ENCODE assay signal across 10 mouse cellular contexts in genomic region chr8:124990923-124991667, GRCm38 (mm10). TPM values are rescaled to one million over a fixed set of nuclear protein-coding genes. Genes with fewer than 3 reads are reported as not detected.
DNase-seq lines count a peak whose midpoint lies in the region; ATAC-seq and TF ChIP-seq lines count a peak whose summit lies in the region.
"Had no signal": no experiment of that assay in that cellular context is flagged by ENCODE, and none has a peak within 500 bp of the region (broad histone marks: within the 10 kb centered on the region; RNA-seq: fewer than 3 reads in every experiment).

No protein-coding gene starts in this region.

- H3K9me3 ChIP-seq in heart, embryonic 11.5 days (replicated peaks; ENCODE audit: control insufficient read depth, low read length), result no peaks in the 10 kb centered on the region
- H3K9me3 ChIP-seq in midbrain, postnatal 0 days (ENCODE audit: low read length), result no peaks in the 10 kb centered on the region
- H3K9me3 ChIP-seq in midbrain, embryonic 13.5 days, result no peaks in the 10 kb centered on the region

- ATAC-seq in heart, embryonic 11.5 days (replicated peaks; ENCODE audit: insufficient number of reproducible peaks, low FRiP score, low TSS enrichment), result no peak
- no peak for ATAC-seq in midbrain, postnatal 0 days (ENCODE audit: low FRiP score)
- ATAC-seq in midbrain, embryonic 13.5 days, result no peak

- no peak overlapping the region for H3K27ac ChIP-seq in heart, embryonic 11.5 days (ENCODE audit: low read depth, low read length)
- H3K27ac ChIP-seq in midbrain, postnatal 0 days (ENCODE audit: low read depth, low read length), result no peak overlapping the region
- H3K27ac ChIP-seq in midbrain, embryonic 13.5 days, result no peak overlapping the region

- TF ChIP-seq CTCF in midbrain, postnatal 0 days (IDR thresholded peaks at IDR 0.05), result no peak

- peak overlapping the region; percentile 72 for H3K4me2 ChIP-seq in heart, embryonic 11.5 days
- peak overlapping the region; percentile 24 for H3K4me2 ChIP-seq in midbrain, postnatal 0 days (ENCODE audit: low read depth, low read length, poor library complexity, severe bottlenecking)
- no peak overlapping the region for H3K4me2 ChIP-seq in midbrain, embryonic 13.5 days (replicated peaks)

- H3K9ac ChIP-seq in heart, embryonic 11.5 days (ENCODE audit: low read depth, low read length), result peak overlapping the region; percentile 60
- H3K9ac ChIP-seq in midbrain, postnatal 0 days (replicated peaks; ENCODE audit: low read length, poor library complexity, severe bottlenecking), result 0 out of 2 replicates have a peak overlapping the region, but pooled peaks have one; percentile 13
- H3K9ac ChIP-seq in midbrain, embryonic 13.5 days (replicated peaks), result no peak overlapping the region

- no peak for DNase-seq in heart, adult 11 months
- no peak for DNase-seq in midbrain, postnatal 0 days (ENCODE audit: low spot score)
- DNase-seq in induced T-regulatory cell, adult 2 months (ENCODE audit: low read depth), result peak; percentile 16
- peak; percentile 33 for DNase-seq in retina, postnatal 7 days (ENCODE audit: low read depth, low spot score)
- DNase-seq in spleen, adult 18-20 months, result no peak
- DNase-seq in adrenal gland, postnatal 25 days, result no peak
- DNase-seq: adrenal gland, postnatal 10 days; gastrocnemius, postnatal 14 days had no signal

- H3K27me3 ChIP-seq in heart, embryonic 11.5 days (ENCODE audit: control insufficient read depth, insufficient read depth, low read length), result peaks cover 6% of the 10 kb centered on the region
- no peaks in the 10 kb centered on the region for H3K27me3 ChIP-seq in midbrain, postnatal 0 days (ENCODE audit: insufficient read depth, low read length)
- H3K27me3 ChIP-seq in midbrain, embryonic 13.5 days, result peaks cover 6% of the 10 kb centered on the region

- H3K4me3 ChIP-seq in heart, embryonic 11.5 days (ENCODE audit: low read depth, low read length), result peak overlapping the region; percentile 31
- no peak overlapping the region for H3K4me3 ChIP-seq in midbrain, postnatal 0 days (ENCODE audit: low read depth, low read length)
- no peak overlapping the region for H3K4me3 ChIP-seq in midbrain, embryonic 13.5 days (replicated peaks)

- H3K4me1 ChIP-seq in heart, embryonic 11.5 days (ENCODE audit: control insufficient read depth, insufficient read depth, low read length), result peaks cover 11% of the 10 kb centered on the region; the same call in 1 of the 2 replicates
- H3K4me1 ChIP-seq in midbrain, postnatal 0 days (ENCODE audit: insufficient read depth, low read length), result no peaks in the 10 kb centered on the region
- no peaks in the 10 kb centered on the region for H3K4me1 ChIP-seq in midbrain, embryonic 13.5 days (replicated peaks)

- WGBS in heart, embryonic 11.5 days (ENCODE audit: insufficient replicate concordance), result 7% methylated on average over 17 of the region's 17 CpGs
- 20% methylated on average over 17 of the region's 17 CpGs for WGBS in midbrain, postnatal 0 days
- 24% methylated on average over 17 of the region's 17 CpGs for WGBS in midbrain, embryonic 13.5 days

- H3K36me3 ChIP-seq in heart, embryonic 11.5 days (ENCODE audit: control insufficient read depth, insufficient read depth, low read length), result no peaks in the 10 kb centered on the region
- no peaks in the 10 kb centered on the region for H3K36me3 ChIP-seq in midbrain, postnatal 0 days (ENCODE audit: insufficient read depth, low read length)
- no peaks in the 10 kb centered on the region for H3K36me3 ChIP-seq in midbrain, embryonic 13.5 days

RNA-seq across cellular contexts. Expression of gene Tsnax, which starts 21.7 kb away (rescaled TPM):
- 90.9 and 101 TPM in 2 replicates for polyA plus RNA-seq in heart, embryonic 11.5 days (2014; fragmentation: Nextera tagmentation; extraction: Ambion mirVana)
- 118 and 130 TPM in 2 replicates for total RNA-seq in midbrain, postnatal 0 days (2014; rRNA removed)
- polyA plus RNA-seq in midbrain, postnatal 0 days (2015; fragmentation: Nextera tagmentation; extraction: Ambion mirVana), result 221 and 227 TPM in 2 replicates
- 180 and 193 TPM in 2 replicates for polyA plus RNA-seq in midbrain, embryonic 13.5 days (2015; fragmentation: Nextera tagmentation; extraction: Ambion mirVana)
- total RNA-seq in adrenal gland, postnatal 25 days (2021), result 84.8 and 93.5 TPM in 2 replicates

RNA-seq across cellular contexts. Expression of gene Egln1, which starts 42.0 kb away (rescaled TPM):
- 18.5 and 23.2 TPM in 2 replicates for polyA plus RNA-seq in heart, embryonic 11.5 days (2014; fragmentation: Nextera tagmentation; extraction: Ambion mirVana)
- total RNA-seq in midbrain, postnatal 0 days (2014; rRNA removed), result 42.1 and 52.7 TPM in 2 replicates
- 12.9 and 13.6 TPM in 2 replicates for polyA plus RNA-seq in midbrain, postnatal 0 days (2015; fragmentation: Nextera tagmentation; extraction: Ambion mirVana)
- 18.0 TPM in 2 replicates for polyA plus RNA-seq in midbrain, embryonic 13.5 days (2015; fragmentation: Nextera tagmentation; extraction: Ambion mirVana)
- total RNA-seq in adrenal gland, postnatal 25 days (2021), result 57.5 and 57.6 TPM in 2 replicates

Comparison
In these comparisons a context has a peak if more than half of its experiments do, and no peak if none do; other contexts are left out.
1. DNase-seq: peak in induced T-regulatory cell, adult 2 months (single experiment) and retina, postnatal 7 days (single experiment); none in heart, adult 11 months (single experiment), midbrain, postnatal 0 days (single experiment), spleen, adult 18-20 months (0 of 2) and adrenal gland, postnatal 25 days (single experiment).